Mouse (Mus musculus) retina, adult 2 months (tissue): Measurements from ENCODE around the gene Stra6l.

Source experiments
- DNase-seq: peaks from one replicate; pipeline ENCODE4 v3.0.0-alpha.2; 2012; ENCODE audit warnings: low read depth, low spot score

Stra6l gene

GRCm38 (mm10) chr4:45844355-45844754 lies 4.1 kb upstream of the Stra6l start:
- DNase-seq, result no peak

- no peak for DNase-seq
Measured at GRCm38 (mm10) chr4:45846263-45846662, 2.2 kb upstream of the Stra6l start.

- no peak for DNase-seq
Measured at GRCm38 (mm10) chr4:45848825-45849156, 327 bp downstream of the Stra6l start.

DNA sequence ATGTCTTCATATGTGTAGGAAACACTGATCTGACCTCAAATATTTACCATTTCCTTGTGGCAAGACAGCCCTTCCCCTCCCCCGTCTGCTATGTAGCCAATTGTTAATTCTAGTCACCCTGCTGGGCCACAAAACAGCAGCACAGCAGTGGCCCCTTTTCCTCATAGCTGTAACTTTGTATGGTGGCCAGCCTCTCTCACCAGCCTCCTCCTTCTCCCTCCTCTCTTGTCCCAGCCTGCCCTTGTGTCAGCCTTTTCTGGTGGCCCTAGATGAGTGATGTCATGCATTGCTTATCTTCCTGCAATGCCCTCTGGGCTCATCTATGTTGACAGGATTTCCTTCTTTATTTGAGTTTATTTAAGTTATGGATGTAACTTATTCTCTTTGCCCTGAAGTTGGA lies 955 bp downstream of the Stra6l start:
- no peak for DNase-seq

DNA sequence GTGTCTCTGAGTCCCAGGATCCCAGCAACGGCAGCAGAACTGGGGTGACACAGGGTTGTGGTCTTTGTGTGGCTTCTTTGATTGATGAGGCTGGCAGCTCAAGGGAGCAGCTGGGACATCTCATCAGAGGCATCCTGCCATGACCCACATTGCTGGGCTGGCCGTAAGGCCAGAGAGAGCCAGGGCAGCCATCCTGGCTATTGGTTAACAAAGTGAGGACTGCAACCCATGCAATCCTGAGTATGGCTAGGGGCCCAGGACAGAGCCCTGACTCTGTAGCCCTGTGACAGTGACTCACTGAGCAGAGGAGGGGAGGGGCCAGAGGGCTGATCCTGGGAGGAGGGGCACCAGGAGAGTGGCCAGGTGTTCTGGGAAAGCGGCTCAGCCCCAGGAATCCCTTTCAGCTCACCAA lies 3.2 kb downstream of the Stra6l start:
- no peak for DNase-seq

- no peak for DNase-seq
Measured at GRCm38 (mm10) chr4:45853496-45854246, 5.2 kb downstream of the Stra6l start.

DNA sequence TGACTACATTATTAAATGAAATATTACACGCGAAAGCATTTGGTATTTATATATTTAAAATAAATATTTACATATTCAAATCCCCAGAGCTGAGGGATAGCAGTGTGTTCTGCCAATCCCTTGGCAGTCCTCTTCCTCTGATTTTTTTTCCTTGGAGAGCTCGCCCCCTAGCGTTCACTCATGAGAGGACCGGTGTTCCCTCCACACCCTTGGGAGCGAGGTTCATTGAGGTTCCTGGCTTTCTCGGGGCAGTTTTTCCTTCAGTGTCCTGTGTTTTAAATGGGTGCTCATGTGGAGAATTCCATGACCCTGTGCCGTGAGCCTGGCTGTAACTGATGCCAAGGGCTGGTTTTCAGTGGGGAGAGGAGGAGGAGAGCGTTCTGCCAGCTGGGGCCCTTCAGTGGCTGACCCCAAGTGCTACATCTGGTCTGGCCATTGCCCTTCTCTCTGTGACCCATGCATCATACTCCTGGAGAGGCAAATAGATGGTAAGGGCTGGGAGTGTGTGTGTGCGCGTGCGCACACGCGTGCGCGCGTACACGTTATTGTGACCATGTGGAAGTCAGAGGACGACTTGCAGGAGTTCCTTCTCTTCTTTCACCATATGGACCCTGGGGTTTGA lies 7.5 kb downstream of the Stra6l start:
- DNase-seq, result peak; percentile 40

GRCm38 (mm10) chr4:45861160-45861559 lies 12.7 kb downstream of the Stra6l start:
- DNase-seq, result no peak

DNA sequence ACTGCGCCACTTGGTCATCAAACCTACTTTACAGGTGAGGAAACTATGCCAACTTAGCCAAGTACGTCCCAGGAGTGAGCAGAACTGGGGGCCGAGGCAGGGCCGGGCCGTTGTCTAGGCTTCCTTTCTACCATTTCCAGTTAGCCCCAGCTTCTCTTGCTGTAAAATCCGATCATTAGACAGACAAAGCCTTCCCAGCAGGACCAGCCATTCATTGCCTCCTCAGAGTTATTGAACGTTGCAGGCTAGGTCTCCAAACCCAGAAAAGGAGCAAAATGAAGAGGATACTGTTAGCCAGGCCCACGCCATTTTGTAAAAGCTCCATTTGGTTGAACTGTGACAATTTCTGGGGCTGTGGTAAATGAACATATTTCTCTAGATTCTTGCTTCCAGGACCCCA lies 19.0 kb downstream of the Stra6l start:
- DNase-seq, result no peak

DNA sequence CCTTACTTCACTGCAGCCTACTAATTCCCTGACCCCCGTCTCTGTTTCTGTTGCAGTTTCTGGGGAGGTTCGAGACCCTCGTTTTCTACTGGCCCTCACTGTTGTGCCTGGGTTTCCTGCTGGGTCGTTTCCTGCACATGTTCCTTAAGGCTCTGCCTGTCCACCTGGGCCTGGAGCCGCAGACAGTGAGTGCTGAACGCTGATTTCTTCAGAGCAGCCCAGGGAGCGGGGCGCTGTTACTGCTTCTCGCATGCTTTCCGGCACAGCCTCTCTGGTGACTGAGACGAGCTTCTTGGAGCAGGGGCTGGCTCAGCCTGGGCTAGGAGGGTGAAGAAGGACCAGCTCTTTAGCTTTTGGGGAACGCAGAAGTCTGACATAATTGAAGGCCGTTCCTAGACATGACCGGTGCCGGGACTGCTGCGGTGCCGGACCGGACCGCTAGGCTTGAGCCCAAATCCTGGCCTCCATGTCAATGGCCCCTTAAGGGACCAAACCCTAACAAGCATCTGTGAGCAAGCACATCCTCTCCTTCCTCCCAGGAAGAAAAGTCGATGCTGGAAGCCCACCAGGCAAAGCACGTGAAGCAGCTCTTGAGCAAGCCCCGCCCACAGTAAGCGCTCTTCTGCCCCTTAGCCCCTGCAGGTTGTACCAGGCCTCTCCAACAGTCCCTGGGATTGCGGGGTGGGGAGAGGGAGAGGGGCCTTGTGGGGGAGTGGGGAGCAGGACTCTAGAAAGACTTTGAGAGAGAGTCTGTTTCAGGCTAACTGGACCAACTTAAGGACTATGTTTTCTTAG lies 20.8 kb downstream of the Stra6l start:
- no peak for DNase-seq

GRCm38 (mm10) chr4:45872147-45872546 lies 23.7 kb downstream of the Stra6l start:
- no peak for DNase-seq

DNA sequence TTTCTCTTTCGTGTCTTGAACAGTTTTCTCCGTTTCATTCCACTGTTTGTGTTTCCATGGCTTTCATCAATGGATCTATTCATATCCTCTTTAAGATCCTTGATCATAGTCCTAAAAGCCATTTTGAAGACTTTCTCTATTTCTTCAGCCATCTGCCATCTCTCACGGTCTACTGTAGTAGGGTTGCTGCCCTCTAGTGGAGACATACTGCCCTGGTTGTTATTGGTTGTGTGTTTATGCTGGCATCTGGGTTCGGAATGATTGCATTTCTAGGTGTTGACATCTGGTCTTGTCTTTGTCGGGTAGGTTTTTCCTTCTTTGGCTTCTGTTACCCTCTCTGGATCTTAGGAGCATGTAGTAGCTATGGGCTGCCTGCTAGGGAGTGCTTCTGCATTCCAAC lies 30.5 kb downstream of the Stra6l start:
- DNase-seq, result peak; percentile 50

GRCm38 (mm10) chr4:45882521-45882920 lies 34.1 kb downstream of the Stra6l start:
- DNase-seq, result no peak

DNA sequence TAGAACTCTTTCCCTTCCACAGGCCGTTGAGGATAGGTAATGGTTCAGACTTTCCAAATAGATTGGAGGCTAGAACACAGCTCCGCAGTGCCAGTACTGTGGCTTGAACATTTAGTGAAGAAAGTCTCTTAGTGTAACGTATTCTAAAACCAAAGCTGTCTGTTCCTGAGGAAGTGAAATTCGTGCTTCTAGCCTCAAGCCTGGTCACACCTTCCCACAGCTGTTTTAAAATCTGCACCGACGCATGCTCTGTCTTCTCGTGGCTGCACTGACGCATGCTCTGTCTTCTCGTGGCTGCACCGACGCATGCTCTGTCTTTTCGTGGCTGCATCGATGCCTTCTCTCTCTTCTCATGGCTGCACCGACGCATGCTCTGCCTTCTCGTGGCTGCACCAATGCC lies 34.8 kb downstream of the Stra6l start:
- DNase-seq, result no peak

DNA sequence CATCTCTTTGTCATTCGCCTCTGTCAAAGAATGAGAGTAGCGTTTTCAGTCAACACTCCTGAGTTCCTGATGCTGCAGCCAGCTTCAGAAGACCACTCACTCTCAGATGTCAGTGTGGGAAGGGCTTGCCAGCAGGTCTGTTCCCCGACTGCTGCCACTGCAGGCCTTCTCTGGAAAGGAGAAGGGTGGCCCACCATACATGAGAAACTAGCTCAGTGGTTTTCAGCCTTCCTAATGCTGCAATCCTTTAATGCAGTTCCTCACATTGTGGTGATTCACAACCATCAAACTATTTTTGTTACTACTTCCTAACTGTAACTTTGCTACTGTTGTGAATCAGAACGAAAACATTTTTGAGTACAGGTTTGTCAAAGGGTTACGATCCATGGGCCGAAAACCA lies 41.0 kb downstream of the Stra6l start:
- DNase-seq, result no peak

- DNase-seq, result no peak
Measured at GRCm38 (mm10) chr4:45890066-45890761, 41.8 kb downstream of the Stra6l start, which contains the start of gene Ccdc180. TSS of gene Ccdc180 (plus strand) at chr4:45890303.

GRCm38 (mm10) chr4:45896425-45897081 lies 48.1 kb downstream of the Stra6l start:
- DNase-seq, result no peak

DNA sequence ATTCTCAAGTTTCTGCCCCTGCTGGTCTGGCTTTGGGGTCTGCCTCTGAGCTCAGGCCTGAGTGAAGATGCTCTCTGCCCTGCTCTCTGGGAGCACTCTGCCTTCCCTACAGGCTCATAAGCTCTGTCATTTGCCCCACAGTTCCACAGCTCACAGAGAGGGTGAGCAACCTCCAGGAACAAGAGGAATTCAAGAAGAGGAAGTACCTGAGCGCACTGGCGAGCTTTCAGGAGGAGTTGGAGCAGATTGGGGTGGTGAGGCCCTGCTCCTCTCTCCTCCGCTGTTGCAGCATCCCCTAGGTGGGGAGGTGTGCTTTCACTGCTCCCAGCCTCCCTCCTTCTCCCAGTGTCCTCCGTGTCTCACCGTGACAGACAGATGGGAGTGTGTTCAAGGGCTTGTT lies 49.9 kb downstream of the Stra6l start:
- no peak for DNase-seq

GRCm38 (mm10) chr4:45909256-45909655 lies 60.8 kb downstream of the Stra6l start:
- no peak for DNase-seq

- no peak for DNase-seq
Measured at GRCm38 (mm10) chr4:45909924-45910323, 61.5 kb downstream of the Stra6l start.

DNA sequence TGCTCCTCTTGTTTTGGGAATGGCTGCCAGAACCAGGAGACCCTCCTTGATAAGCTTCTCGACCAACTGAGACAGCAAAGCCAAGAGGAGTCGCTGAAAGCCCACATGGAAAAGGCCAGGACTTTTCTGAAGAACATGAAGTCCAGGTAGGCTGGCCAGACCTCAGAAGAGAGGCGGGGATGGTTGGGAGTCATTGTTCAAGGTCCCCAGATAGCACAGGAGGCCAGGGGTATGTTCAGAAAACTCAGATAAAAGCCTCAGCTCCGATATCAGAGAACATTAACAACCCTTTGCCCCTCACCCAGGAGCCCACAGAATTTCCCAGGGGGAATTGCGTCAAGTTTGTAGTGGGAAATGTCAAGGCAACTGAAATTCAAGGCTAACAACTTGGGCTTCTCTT lies 62.8 kb downstream of the Stra6l start:
- DNase-seq, result no peak

DNA sequence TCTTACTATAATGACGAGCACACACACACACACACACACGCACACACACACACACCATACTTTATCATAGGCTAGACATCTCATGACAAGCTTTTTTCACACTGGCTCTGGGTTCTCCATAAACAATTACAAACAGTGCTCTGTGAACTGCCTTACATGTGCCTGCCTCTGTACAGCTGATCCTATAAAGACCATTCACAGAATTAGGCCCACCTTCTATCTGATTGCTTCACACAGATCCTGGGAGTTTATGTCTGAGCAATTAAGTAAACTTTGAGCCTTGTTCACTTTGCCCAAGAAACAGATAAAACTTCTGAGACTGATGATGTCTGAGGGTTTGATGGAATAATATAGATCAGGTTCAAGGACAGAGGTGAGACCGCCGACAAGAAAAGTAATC lies 63.4 kb downstream of the Stra6l start:
- no peak for DNase-seq
